Mouse (Mus musculus): ENCODE results near the gene Idh2.

The Idh2 gene

DNA sequence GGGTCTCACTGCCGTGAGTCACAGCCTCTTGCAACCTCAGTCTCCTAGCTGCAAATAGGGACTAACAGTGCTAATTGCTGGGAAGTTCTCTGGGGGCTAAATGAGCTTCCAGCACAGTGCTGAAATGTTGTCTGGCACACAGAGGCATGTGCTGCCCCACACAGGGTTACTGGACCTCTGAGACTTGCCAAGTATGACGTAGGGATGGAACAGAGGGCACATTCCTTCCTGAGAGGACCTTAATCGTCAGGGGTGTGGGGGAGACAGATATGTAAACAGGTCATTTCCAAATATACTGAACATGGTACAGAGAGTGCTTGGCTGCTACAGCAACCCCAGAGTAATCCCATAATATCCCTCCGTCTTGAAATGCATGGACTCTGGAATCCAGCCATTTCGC, 5.9 kb upstream of the Idh2 start:
- no peak for DNase-seq

DNA sequence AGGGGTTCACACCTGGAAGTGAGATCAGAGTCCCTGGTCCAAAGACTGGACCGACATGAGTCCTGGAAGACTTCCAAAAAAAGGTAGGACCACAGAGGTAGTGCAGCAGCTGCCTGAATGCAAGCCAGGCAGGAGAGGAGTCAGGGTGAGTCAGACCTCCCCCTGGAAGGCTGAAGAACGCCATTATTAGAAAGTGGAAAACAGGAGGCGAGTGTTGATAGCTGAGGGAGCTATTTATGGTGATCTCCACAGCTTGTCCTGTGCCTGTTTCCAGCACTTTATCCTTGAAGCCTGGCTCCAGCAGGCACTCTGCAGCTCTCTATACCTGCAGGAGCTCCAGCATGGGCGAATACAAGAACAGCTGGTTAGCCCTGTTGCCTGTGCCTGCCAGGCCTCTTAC, 4.0 kb upstream of the Idh2 start:
- no peak for DNase-seq

DNA sequence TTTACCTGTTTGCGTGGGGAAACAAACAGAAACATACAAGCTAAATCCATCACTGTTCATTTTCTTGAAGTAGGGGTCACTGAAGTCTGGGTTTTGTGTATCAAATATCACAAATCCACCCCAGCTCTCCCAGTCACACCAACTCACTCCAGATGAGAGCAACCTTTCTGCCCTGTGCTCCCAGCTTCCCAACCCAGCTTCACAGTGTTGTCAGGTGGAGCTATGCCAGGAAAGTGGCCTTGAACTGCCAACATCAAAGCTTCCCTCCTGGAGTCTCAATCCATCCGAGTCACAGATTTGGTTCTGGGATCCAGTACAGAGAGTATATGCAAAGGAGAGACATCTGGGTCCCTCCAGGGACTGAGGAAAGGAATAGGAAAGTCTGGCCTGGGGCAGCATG, 966 bp upstream of the Idh2 start:
- DNase-seq, result no peak

DNA sequence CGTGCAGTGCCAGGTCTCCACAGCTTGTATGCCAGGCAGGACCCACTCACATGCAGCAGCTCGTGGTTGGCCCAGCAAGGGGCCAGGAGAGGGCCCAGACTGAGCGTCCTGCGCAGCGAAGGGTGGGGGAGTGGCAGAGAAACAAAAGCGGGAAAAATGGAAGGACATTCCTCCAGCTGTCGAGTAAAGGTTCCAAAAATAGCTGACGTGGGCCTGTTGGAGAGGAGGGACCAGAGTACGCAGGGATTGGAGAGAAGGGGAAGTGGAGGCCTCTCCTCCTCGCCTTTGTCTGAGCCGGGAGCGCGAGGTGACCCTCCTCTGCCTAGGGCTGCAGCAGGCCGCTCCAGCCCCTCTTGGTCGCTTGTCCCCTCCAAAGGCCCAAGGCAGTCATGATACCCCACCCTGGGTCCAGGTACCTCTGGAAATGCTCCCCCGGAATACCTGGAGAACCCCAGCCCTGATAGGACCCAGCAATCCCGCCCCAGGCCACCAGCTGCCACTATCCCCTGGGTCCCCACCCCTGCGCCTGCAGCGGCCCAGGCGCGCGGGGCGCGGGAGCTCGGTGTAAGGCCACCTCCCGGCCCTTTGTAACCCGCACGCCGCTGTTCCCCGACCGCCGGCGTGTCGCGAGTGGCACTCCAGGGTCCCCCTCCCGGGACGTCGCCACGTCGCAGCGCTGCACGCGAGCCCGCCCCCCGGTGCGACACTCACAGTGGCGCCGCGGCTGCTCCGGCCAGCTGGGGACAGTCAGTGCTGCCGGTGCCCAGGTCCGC, 555 bp downstream of the Idh2 start:
- DNase-seq, result peak; percentile 86

DNA sequence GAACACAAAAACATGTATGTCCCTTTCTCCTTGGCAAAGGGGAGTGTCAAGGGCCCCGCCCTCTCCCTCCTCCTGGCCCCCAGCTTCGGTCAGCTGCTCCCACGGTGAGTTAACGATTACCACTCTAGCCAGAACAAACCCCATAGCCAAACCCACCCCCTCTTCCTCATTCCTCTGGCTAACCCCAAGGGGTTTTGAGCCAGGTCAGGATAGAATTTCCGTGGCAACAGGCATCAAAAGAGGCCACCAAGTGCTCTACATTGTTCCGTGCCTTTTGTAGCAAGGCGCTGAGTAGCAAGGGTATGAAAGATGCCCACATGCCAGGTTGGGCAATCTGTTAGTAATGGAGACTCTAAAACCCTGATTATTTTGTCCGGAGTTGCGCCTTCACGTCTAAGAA, 1.2 kb downstream of the Idh2 start:
- DNase-seq, result no peak

DNA sequence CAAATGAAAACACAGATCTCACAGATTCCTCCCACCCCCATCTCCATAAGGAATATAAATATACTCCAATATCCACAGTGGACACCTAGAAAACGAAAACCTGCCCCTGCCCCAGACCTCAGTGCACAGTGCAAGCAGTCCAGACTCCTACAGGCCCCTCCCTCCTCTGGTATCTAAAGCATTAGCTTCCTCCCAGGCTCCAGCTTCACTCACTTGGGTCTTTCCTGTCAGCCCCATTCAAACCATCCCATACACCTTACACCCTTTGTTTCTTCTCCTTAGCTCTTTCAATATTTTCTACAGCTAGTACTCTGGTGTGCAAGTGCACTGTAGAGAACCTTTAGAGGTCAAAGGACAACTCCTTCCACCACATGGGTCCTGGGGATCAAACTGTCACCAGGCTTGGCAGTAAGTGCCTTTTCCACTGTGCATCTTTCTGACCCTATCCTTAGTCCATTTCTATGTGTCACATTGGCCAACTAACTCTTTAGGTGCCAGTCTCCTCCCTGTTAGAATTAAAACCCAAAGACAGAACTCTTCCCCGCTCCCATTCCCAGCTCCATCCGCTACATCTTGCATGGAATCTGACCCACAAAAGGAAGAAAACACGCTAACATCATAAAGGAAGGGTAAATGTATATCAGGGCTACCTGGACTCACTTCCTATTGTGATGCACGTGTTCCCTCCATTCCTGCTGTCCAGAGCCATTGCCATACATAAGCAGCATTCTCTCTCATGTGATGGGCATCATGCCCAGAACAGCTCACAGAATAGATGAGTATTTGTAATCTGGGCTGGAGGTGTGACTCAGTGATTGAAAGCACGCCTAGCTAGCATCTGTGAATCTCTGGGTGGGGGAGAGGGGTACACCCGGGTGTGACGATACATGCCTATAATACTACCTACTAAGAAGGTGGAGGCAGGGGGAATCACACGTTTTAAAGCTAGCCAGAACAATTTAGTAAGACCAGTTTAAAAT, 3.8 kb downstream of the Idh2 start:
- DNase-seq, result no peak

DNA sequence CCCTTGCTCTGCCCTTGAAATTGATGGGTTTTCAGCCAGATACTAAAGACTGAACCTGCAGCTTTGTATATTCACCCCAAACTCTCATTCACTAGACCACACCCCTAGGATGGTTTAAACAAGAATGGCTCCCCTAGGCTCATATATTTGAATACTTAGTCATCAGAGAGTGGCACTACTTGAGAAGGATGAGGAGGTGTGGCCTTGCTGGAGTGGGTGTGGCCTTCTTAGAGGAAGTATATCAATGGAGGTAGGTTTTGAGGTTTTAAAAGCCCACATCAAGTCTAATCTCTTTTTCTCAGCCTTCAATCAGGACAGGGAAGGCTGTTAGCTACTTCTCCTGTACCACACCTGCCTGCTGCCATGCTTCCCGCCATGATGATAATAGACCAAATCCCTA, 8.8 kb downstream of the Idh2 start:
- no peak for DNase-seq

DNA sequence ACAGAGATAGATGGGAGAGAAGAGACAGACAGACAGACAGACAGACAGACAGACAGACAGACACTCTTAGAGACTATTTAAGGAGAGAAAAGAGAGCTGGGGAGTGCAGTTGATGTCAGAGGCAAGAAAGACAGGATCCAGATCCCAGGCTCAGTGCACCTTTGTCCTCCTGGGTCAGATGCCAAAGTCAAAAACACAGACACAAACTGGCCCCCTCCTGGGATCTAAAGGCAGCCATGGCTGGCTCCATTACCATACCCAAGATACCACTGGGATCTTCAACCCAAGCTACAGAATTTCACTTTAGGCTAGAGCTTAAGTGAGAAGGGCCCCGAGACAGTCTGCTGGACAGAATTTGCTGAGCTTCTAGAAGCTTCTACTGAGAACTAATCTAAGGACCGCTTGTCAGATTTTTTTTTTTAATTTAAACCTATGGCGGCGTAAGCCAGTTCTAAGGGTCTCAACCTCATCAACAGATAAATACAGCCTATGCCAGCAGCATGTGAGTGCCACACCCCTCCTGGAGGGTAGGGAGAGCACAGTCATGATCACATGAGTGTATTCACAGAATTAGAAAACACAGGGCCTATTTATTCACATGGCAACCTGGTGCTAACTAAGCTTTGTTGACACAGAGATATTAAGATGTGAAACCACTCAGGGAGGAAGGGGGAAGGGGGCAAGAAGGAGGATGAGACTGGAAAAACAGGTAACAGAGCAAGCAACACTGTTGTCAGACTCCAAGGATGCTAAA, 9.4 kb downstream of the Idh2 start:
- DNase-seq, result no peak

DNA sequence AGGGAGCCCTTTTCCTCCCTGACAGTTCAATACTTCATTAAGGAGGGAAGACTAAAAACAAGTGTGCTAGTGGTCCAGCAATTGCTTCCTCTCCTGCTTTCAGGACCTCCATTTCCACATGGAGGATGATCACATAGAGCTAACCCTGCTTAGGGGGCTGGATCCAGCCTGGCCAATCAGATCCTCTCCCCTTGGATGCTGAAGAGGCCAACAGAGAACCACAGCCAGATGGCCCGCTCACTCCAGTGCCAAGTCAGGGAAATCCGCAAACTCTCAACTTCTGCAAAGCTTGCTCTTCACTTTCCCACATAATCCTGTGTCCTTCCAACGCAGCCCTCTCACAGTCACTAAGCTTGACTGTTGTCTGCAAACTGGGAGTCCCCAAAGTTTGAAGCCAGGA, 11.9 kb downstream of the Idh2 start:
- DNase-seq, result no peak

DNA sequence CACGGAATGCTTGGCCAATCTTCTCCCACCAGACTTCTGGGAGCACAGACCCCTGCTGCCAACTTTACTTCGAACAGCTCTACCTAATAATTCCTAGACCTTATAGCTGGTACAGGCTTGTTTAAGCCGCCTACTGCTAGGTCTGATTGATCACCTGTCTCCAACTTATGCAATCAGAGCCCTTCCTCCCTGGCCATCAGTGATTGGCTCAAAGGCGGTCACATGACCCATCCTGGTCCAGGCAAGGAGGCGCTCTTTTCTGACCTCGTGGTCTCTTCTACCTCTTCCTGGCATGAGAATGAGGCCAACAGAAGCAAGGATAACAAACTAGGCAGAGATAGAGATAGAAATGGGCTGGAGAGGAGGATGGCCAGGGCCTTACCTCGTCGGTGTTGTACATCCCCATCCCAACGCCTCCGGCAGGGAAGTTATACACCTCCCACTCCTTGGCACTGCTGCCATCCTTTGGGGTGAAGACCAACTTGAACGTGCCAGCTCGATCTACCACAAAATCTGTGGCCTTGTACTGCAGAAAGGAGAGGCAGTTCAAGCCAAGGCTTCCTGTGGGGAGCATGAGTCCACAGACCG, 16.7 kb downstream of the Idh2 start:
- no peak for DNase-seq

DNA sequence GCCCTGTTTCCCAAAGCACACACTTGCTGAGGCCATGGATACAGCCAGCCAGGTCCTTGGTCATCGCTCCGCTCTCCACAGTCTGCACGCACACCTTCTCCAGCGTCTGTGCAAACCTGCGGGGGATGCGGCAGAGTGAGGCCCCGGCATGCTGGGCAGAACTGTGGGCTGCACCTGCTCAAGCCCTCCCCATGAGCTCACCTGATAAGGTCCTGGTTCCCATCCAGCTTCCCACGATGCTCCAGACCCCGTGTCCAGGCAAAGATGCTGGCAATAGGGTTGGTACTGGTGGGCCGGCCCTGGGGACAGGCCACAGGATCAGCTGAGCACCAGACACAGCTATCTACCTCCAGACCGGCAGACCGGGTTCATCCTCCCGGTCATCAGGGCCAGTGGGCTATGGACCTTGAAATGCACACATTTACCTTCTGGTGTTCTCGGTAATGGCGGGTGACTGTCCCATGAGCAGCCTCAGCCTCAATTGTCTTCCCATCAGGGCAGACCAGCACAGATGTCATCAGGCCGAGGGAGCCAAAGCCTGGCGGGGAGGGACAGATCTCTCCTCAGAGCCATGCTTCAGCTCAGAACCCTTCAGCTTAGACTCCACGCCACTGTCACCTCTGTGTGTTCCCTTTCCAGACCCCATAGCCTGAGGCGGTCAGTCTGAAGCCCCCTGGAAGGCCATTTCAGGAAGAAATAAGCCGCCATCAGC, 19.4 kb downstream of the Idh2 start:
- no peak for DNase-seq

DNA sequence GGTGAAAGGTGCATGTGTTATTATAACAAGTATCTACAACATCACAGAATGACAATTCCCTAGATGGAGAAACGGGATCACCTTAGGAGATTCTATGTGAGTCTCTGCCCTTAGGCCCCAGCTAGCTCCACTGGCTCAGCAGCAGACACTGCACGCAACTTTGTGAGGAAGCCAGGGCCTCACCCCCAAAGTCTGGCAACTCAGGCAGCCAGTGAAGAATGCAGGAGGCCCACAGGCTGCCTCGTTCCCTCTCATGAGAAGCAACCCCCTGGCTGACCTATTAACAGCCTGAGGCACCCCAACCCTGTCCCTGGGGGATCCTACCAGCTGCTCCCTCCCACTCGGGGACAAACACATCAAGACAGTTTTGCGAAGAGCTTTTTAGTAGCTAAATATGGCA, 20.7 kb downstream of the Idh2 start:
- no peak for DNase-seq

DNA sequence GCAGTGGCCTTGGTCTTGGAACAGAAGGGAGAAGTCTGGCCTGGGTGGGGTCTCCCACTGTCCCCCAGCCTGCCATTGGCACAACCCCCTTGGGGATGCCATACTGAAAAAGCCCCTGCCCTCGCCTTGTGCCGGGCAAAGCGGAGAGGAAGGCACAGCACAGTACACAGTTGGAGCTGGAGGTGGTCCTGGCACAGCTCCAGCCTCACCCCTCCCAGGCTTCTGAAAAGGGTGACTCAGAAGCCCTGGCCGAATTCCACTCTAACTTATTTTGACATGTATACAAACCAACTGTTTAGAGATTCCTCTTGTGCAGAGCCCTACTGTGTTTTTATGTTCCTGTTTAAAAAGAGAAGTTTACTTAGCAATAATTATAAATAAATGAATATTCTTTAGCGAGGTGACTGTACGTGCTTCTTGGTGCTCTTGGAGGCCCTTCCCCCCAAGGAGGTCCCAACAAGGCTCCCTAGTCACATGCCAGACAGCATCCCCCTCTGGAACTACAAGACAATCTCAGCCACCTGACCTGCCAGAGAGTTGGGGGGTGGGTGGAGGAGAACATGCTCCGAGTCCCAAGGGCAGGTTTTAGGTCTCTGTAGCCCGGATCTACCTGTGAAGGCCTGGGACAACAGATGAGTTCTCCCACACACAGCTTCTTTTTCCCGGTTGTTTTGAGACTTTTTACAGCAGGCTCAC, 22.7 kb downstream of the Idh2 start:
- peak; percentile 48 for DNase-seq

DNA sequence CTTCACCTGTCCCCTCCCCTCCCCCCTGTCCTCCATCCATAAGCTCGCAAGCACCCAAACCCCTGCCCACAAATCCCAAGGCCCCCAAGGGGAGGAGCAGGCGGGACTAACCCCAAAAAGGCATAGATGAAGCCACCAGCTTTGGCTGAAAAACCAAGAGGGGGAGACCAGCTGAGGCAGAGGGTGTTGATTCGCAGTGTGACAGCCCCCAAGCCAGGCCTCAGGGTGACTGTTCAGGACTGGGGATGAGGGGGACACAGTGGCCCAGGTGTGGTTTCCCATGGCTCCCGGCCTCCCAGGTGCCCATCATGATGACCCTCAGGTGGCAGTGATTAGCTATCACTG, 23.4 kb downstream of the Idh2 start:
- DNase-seq, result no peak

DNA sequence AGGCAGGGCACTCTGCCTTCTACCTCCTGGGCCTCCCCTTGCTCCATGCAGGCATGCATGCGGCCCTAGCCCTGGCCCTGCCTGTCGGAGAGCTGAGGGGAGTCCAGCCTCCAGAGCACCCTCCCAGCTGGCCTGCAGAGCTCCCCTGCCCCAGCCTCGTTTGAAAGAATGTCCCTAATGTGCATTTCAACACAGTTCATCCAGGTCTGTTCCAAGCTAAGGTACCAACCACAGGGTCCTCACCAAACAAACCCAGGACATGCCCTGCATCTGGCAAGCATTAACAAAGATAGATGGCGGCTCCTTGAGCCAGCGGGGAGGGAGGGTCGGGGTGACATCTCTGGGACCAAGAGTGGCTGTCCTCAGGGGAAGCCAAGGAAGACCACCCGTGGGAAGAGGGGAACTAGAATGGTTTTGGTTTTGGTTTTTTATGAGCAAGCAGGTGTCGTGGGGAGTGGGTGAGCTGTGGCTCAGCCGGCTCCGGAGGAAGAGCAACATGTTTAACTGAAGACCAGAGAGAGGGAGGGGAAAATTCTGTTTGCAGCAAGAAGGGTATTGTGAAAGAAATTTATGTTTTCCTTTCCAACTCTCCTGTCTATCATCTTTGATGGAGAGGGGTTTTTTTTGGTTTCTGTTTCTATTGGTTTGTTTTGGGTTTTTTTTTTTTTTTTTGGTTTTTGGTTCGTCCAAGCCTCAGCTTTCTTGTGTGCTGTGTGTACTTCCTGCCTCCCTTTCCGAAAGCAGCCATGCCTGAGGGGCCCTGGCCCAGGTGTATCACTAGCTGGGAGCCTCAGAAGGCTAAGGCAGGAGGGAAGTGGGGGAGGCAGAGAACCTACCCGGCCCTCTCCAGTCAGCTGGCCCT, 24.0 kb downstream of the Idh2 start:
- DNase-seq, result peak; percentile 78

DNA sequence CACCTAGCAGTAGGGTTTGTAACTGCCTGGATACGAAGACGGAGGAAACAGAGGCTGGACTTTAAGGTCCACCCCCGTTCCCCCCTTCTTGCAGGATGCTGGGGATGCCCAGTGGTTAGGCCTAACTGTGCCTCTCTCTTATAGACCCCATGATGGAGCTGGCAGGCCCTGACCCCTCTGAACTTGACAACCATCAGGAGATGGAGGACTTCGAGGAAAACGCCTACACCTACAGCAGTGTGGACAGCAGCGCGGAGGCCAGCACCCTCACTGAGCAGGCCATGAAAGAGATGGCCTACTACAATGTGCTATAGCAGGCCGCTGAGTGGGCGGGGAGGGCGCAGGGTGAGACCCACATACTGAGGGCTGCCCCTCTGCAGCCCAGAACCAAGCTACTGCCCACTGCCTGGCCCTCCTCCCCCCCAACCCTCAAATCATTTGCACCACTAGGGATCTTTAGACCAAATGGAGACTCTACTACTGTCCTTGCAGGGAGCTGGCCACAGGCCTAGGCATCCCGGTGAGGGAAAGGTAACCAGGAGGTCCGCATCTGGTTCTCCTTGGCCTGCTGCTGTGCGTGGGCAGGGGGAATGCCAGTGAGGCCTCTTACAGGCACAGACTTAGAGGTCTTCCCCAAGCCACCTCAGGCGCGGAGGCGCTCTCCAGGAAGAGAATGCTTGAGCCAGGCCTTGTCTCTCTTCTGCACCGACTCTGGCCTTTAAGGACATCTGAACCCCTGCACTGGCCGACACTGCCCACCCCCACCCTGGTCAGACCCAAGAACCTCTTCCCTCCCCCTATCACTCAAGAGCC, 24.8 kb downstream of the Idh2 start:
- peak; percentile 61 for DNase-seq

DNA sequence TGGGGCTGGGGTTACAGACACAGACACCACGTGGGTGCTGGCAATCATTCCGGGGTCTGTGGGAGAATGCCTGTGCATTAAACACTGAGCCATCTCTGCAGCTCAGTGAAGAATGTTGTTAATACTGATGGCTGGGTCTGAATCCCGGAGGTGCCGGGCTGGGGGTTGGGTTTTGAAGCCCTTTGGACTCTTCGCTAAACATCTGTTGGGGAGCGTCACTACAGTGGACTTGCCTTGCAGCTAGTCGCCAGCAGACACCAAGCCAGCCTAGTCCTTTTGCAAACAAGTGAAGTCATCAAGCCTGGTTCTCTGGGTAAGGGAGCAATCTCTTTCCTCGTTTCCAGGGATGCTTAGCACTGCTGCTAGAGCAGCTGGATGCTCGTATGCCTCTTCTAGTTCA, 27.0 kb downstream of the Idh2 start:
- DNase-seq, result no peak

DNA sequence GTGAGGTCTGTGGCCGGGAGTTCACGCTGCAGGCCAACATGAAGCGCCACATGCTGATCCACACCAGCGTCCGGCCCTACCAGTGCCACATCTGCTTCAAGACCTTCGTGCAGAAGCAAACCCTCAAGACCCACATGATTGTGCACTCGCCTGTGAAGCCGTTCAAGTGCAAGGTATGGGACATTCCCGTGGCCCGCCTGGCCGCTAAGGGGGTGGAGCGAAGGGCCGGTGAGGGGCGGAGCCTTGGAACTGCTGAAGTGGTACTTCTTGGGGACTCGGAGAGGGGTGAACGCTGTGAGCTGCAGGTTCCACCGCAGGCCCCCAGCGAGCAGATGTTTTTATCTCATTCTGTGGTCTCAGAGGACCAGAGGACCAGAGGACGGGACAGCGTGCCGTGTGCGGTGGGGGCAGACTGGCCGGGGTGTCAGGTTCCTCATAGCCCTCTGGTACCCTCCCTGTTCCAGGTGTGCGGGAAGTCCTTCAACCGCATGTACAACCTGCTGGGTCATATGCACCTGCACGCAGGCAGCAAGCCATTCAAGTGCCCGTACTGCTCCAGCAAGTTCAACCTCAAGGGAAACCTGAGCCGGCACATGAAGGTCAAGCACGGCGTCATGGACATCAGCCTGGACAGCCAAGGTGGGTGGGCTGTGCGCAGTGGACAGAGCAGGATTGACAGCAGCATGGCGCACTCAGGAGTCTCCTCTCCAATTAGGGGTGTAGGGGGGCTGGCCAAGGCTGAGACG, 29.0 kb downstream of the Idh2 start:
- DNase-seq, result peak; percentile 49

DNA sequence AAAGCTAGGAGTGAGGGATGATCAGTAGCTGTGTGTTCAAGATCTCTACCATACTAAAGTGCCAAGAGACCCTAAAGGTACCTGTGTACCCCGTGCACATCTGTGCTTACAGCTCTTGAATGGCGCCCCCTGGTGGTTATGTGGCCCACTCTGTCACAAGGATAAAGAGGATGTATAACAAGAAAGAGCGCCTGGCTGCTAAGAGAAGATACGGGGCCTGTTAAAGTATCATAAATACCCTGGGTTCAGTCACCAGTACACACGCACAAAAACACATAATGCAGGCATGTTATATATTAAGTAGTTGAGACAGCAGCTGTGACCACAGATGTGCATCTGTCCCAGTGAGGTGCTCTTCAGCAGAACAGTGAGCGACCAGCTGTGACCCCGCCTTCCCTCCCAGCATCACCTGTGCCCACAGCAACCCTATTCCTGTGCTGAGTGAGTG, 30.7 kb downstream of the Idh2 start:
- DNase-seq, result peak; percentile 92

All from thymus, postnatal 4 days (tissue).